Mouse (Mus musculus): ENCODE measurements around the gene Cdc14b.

Cdc14b gene

DNA sequence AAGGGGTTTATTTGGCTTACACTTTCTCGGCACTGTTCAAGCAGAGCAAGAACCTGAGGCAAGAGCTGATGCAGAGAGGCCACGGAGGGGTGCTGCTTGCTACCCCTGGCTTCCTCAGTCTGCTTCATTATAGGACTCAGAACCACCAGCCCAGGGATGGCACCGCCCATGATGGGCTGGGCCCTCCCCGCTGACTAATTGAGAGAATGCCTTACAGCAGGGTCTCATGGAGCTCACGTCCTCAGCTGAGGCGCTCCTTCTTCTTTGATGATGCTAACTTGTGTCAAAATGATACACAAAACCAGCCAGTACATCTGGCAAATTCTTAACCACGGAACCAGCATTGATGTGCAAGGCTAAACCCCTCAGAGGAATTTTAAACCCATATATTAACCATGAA, 34.5 kb downstream of the Cdc14b start:
- intact Hi-C loops (cut with DNase I) = no loop called here

DNA sequence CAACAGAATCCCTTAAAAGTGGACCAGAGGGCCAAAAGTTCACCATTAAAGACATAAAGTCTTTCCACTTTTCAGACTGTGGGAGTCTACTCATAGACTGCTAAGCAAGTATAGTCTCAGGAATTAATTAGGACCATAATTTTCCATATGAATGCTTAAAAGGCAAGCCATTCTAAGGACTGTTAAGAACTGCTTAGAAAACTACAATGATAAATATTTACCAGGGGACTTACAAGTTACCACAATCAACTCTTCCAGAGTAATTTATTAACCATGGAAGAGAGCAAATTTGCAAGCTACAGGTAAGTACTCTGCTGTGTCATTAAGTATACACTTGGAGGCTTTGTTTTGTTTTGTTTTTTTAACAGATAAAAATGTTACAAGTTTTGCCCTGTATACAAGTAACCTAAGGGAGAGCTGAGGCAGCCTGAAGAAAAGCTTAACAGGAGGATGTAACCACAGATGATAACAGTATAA, 37.4 kb downstream of the Cdc14b start:
- intact Hi-C loops (cut with DNase I) = no loop called here

DNA sequence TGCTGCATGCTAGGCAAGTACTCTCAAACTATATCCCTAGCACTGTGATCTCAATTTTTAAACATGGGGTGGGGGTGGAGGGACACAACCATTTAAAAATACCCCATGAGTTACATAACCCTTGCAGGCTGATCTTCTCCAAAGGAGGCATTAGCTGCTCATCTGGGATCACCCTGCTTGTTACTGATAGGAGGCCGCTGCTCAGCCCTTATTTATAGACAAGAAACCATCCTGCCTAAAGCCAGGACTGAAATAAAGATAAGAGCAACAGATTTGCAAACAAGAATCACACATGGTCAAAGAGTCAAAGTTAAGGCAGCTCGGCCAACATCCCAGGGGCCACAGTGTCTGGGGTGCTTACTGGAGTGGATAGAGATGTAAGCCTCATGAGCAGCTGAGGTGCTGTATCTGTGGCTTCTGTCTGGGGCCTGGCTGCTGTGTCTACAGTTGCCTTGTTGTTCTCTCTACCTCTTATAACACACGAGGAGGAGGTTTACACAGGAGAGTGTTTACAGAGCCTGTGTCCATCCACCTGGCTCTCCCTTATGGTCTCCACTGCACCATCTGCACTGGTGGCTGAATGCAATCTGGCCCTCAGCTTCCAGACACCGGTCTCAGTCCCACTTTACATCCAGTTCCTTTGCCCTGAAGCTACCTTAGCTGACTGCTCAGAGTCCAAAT, 38.0 kb downstream of the Cdc14b start:
- intact Hi-C loops (cut with DNase I) = no loop called here

DNA sequence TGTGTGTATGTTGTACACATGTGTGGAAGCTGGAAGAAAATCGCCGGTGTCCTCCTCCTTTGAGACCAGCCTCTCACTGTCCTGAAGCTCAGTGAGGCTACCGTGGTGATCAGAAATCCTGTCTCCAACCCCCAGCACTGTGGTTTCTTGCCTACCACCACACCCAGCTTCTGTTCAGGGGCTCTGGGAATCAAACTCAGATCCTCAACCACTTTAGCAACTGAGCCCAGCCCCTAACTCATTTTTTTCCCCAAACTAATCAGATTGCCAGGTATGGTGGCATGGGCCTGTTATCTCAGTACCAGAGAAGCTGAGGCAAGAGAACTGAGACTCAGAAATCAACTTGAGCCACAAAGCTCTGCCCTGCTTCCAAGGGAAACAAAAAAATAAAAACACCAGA, 39.3 kb downstream of the Cdc14b start:
- intact Hi-C loops (cut with DNase I) = no loop called here

DNA sequence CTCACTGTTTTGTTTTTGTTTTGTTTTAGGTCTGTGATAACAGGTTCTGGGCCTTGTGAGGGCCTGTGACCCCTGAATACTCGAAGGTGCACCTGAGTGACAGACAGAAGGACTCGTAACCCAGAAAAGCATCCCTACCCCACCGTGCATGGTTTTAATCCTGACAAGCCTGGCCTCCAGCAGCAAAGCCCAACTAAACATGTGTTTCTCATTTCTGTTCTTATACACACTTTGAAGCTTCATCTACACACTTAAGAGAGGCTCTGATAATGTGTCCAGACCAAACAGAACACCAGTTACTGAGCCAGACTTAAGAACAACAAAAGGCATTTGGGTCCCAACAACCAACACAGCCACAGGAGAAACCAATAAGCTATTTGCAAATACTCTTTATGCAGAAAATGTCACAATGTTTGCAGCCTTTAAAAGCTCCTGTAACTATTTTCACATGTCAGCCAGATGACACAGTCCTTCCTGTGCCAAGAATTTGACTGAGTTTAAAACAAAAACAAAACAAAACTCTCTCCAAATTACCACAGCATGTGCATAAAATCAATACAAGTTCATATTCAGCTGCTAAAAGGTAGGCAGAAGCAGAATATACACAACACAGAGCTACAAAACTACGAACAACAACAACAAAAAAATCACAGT, 39.9 kb downstream of the Cdc14b start:
- intact Hi-C loops (cut with DNase I) = no loop called here

DNA sequence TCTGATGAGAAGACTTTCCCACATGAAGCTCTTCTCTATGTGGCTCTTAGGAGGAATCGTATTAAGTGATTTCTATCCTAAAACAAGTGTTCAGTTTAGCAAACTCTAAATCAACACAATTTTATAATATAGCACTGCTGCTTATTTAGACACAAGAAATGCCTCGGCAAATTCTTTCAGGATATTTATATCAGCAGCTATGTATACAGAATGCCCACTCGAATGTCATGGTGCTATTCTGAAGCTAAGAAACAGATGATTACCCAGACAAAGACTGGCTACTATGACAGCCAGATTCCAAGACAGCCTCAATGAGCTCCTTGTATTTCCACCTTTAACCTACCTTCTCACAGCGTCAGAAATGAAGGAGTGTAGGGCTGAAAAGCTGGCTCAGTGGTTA, 42.0 kb downstream of the Cdc14b start:
- intact Hi-C loops (cut with DNase I) = no loop called here

DNA sequence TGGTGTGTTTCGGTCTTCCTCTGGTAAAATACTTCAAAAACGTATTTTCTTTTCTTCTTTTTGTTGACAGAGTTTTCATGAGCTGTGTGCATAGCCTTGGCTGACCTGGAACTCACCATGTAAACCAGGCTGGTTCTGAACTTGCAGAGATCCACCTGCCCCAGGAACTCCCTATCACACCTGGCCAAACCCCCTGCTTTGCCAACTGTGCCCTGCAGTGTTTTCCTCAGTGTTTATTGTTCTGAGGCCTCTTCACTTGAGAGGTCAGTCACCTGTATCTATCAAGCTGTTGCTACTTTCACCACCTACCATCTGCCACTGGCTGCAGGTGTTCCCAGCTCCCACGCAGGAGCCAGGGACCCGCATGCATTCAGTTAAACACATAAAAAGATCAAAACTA, 48.4 kb downstream of the Cdc14b start:
- intact Hi-C loops (cut with DNase I) = no loop called here

DNA sequence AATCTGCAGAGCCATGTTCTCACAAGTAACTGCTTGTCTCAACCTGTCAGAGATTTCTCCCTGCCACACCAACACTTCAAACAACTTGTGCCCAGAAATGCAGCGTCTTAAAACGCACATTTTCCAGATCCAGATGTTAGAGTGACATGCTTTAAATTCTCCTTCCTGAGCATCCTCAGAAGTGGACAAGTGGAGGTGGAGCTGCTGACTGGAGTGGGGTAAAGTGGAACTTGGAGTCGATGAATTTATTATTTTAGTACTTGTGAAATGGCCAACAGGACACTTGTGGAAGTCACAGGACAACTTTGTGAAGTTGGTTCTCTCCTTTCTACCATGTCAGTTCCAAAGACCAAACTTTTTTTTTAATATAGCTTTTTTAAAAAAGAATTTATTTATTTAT, 49.4 kb downstream of the Cdc14b start:
- intact Hi-C loops (cut with DNase I) = no loop called here

DNA sequence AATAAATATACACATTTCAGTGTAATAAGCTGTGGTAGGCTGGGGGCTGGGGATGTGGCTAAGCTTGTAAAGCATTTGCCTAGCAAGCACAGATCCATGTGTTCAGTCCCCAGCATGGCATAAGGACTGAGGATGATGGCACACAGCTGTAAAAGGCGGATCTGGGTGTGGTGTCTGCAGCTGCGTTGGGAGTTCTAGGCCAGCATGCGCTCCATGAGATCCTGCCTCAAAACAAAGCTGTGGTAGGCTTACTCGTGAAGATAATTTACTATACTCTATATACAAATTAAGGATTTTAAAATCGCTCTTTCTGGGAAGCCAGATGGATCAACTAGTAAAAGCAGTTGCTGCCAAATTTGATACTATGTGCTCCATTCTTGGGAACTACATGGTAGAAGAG, 60.2 kb downstream of the Cdc14b start:
- intact Hi-C loops (cut with DNase I) = no loop called here

DNA sequence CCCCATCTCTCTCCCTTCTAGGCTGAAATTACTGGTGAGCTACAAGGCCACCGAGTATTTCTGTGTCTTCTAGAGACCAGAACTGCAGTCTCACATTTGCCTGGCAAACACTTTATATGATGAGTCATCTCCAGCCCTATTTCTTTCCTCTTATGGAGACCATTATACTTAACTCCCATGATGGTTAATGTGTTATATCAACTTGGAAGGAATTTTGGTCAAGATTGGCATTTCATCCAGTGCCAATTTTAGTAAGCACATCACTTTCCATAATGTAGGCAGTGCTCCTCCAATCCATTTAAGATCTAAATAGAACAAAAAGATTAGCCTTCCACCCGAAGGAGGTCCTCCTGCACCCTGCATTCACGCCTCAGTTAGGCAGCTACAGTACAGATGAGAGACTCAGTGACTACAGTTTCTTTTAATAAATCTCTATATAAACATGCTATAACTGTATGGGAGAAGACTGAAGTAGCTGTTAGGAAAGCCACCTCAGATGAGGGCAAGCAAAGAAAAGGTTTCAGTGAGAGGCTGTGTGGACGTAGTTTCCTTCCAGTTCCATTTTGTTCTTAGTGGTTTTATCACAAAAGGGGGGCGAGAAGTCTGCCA, 63.0 kb downstream of the Cdc14b start:
- intact Hi-C loops (cut with DNase I) = no loop called here

DNA sequence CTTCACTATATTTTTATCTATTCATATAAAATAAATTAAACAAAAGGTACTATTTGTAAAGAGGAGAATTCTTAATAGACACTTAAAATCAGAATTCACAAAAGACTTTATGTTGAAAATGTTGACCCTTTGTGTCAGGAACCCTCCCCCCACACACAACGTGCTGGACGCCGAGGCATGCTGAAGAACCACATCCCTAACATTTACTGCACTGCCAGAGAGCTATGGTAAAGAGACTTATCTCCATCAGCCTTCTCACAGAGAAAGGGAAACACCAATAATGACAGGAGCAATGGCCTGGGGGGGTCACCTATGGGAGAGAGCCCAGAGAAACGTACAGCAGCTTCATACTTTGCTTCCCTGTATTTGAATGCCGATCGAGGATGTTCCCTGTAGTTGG, 66.9 kb downstream of the Cdc14b start:
- intact Hi-C loops (cut with DNase I) = no loop called here

DNA sequence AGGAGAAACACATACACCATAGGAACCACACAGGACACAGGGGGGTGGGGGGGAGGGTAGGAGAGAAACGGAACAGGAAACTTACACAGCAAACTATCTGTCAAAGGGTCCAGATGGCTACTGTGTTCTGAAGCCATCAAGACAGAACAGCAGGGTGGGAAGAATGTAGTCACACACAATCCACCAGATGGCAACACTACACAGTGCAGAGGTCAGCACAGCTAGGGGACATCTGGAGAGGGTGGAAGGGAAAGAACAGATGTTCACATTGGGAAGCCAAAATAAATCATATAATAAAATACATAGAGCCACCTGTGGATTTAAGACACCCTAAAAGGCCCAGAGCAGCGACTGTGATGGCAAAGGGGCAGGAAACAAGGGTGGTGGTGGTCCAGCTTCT, 69.9 kb downstream of the Cdc14b start:
- intact Hi-C loops (cut with DNase I) = no loop called here

DNA sequence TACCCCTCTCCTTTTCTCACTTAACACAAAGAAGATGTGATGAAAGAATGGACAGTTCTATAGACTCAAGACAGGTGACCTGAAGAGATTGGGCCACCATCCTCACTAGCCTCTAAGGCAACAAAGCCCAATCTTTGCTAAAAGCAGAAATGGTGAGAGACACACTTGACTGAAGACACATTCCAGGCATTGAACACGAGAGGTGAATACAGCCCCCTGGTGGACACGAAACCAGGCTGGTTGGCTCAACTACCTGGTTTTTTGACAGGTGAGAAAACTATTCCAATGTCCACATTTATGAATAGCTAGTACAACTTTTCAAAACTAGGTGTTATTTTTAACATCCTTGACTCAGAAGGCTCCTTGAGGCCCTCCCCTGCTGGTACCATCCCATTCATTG, 70.4 kb downstream of the Cdc14b start:
- intact Hi-C loops (cut with DNase I) = no loop called here

DNA sequence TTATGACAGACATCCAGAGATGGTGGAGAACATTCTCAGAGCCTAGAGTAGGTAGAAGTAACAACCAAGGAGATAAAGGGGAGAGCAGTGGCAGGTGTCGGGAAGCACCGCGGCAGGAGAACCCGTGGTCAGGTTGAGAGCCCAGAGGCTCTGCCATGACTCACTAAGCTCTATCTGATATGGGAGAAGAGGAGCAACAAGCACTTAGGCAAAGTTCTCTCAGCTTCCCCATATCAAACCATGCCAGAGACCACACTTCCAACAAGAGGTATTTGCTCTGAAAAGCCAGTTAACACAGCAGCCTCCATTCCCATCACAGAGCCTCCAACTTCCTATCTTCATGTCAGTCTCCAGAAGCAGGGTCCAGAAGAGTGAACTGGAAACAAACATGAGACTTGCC, 74.2 kb downstream of the Cdc14b start:
- intact Hi-C loops (cut with DNase I) = no loop called here

DNA sequence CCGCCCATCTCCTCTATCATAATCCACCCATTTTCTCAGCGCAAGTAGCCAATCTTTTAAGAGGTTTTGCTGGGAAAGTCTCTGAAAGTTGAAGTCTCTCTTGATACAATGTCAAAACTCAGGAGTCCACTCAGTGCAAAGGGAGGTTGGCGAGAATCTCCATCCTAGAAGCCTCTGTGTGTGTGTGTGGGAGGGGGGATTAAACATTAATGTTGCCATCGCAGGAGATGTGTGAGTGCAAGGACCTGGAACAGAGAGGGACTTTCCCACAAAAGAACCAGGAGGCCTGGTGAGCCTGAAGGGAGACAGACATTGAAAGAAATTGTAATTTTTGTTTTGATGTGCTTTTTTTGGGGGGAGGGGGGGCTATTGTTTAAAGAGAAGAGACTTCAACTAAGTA, 76.8 kb downstream of the Cdc14b start:
- intact Hi-C loops (cut with DNase I) = no loop called here

DNA sequence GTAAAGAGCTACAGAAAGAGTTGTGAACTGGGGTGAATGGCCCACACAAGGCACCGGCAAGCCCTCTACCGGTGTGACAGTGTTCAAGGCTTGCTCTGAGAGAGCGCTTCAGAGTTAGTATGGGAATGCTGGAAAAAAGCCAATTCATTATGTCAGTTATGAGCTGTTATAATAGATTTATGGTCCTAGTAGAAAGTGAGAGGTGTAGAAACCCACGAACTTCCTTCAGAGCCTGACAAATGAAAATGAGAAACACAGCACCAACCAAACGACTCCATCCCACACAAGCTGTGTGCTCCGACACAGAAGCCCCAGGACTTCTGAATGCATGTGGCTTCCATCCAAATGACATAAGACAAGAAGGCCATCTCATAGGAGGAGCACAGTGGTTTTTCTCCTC, 77.2 kb downstream of the Cdc14b start:
- intact Hi-C loops (cut with DNase I) = no loop called here

DNA sequence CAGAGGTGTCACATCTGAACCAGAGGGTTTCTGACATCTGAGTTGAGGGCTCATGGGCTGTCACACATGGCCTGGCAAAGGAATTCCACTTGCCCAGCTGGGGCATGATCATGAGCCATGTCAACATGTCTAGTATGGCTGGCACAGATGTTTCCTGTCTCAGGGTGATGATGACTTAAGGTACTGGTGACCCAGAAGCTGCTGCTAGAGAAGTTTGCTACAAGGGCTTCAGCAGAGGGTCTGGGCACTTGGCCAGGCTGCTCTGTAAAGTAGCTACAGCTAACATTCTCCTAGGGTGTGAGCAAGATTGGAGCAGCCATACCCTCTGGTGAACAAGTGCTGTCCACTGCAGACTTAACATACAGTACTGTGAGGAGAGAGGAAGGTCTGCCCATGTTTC, 88.0 kb downstream of the Cdc14b start:
- intact Hi-C loops (cut with DNase I) = no loop called here

DNA sequence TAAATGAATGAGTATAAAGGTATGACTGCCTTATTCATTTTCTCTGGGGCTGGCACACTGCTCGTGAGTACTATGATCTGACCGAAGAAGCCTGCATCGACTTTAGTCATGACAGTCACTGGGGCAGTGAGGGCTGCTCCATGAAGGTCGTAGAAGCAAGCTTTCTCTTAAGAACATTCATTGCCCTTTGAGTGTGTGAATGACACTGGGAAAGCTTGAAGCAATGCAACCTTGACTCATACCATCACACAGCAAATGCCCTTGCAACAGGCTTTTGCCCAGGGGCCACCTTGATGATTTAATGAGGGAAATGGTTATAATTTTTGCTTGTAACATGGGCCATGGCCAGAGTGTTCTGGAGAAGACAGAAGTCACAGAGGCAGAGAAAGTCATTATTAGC, 88.6 kb downstream of the Cdc14b start:
- intact Hi-C loops (cut with DNase I) = no loop called here

DNA sequence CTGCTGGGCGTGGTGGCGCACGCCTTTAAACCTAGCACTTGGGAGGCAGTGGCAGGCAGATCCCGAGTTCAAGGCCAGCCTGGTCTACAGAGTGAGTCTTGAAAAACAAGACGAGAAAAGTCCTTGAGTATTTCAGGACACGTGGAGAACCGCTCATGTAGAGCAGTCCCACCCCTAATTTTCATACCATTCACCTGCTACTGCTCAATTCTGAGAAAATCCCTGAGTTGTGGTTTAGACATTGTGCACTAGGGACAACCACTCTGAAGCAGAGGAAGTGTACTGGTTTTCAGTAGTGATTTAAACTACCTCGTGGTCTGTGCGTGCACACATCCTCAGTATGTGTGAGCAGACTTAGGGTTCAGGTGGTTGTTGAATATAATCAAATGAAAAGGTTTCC, 89.5 kb downstream of the Cdc14b start:
- intact Hi-C loops (cut with DNase I) = no loop called here

DNA sequence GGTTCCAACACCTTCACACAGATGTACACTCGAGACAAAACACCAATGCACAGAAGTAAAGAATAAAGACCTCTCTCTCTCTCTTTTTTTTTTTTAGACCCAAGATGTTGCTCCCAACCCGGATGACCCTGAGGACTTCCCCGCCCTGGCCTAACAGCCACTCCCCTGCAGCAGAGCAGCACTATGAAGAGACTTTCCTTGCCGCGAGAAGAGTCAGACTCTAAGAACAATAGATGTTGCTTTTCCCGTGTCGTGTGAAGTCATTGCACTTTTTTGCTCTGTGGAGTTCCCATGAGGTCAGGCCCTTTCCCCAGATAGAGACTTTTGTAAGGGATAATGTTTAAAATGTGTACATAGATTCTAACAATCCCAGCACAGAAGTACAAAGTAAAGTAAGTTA, 89.9 kb downstream of the Cdc14b start:
- intact Hi-C loops (cut with DNase I) = no loop called here

DNA sequence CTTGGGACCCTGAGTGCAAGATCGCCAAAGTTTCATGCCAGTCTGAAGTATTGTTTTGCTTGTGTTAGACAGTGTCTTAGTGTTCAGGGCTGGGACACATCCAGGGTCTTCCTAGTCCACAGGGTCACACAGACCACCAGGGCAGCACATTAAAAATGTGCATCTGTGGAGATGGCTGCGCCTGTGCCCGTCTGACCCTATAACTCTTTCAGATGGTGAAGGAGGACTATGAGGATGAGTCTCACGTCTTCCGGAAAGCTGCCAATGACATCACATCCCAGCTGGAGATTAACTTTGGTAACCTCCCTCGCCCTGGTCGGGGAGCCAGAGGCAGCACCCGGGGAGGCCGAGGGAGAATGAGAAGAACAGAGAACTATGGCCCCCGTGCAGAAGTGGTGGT, 90.7 kb downstream of the Cdc14b start:
- intact Hi-C loops (cut with DNase I) = loop anchor here (5.0 kb wide), 2 partner anchors 63 to 123 kb away; no protein-coding TSS in a partner anchor

DNA sequence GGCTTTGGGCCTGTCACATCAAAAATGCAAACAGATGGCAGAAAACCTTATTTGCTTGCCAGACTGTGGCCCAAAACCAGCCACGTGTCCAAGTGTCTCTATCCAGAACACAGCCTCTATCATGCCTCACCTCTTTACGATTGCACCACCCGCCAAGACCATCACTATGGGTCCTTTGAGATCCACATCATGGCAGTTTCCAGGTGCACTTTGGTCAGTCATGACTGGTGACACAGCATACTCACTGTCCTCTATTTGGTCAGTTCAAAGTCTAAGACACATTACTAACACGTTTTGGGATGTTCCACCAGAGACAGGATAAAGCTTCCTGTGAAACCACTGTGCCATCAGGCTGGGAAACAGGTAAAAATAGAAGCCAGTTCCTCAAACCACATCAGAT, 91.5 kb downstream of the Cdc14b start:
- intact Hi-C loops (cut with DNase I) = loop anchor here (5.0 kb wide), 2 partner anchors 64 to 124 kb away; no protein-coding TSS in a partner anchor

DNA sequence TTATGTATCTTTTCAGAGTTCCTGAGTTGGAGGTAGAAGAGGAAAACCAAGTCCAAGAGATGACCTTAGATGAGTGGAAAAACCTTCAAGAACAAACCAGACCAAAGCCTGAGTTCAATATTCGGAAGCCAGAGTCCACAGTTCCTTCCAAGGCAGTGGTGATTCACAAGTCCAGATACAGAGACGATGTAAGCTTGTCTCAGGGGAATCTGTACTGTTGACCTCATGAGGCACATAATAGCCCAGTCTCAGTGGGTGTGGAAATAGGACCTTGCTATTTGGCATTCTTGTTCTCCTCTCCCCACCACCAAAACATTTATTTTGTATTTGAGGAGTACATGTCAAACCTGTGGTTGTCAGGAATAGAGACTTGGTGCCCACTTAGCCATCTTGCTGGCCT, 93.0 kb downstream of the Cdc14b start:
- intact Hi-C loops (cut with DNase I) = loop anchor here (5.0 kb wide), 2 partner anchors 65 to 125 kb away; no protein-coding TSS in a partner anchor

Data from adrenal gland (tissue).